Mouse (Mus musculus): ENCODE data around the gene Sp9. TPM values are rescaled to one million over a fixed set of nuclear protein-coding genes. Genes with fewer than 3 reads are reported as not detected.

The Sp9 gene
- not detected for total RNA-seq (2021)
- long read RNA-seq, experiment 1 = 0 reads
- long read RNA-seq, experiment 2 = 0 reads

GRCm38 (mm10) chr2:73271459-73272161, at the start of gene Sp9:
Sp9 (plus strand) TSS chr2:73271925.
- no peak for DNase-seq (ENCODE audit: low spot score in 2 of 2)

- DNase-seq (ENCODE audit: low spot score in 2 of 2) = no peak
Measured at GRCm38 (mm10) chr2:73231081-73231480, 40.6 kb upstream of the Sp9 start.

GRCm38 (mm10) chr2:73241299-73241698, 30.4 kb upstream of the Sp9 start:
- DNase-seq (ENCODE audit: low spot score in 2 of 2) = no peak

GRCm38 (mm10) chr2:73248701-73249100, 23.0 kb upstream of the Sp9 start:
- DNase-seq (ENCODE audit: low spot score in 2 of 2) = no peak

- no peak for DNase-seq (ENCODE audit: low spot score in 2 of 2)
Measured at GRCm38 (mm10) chr2:73263172-73263765, 8.5 kb upstream of the Sp9 start.

GRCm38 (mm10) chr2:73263794-73264610, 7.7 kb upstream of the Sp9 start:
- DNase-seq (ENCODE audit: low spot score in 2 of 2) = no peak

- no peak for DNase-seq (ENCODE audit: low spot score in 2 of 2)
Measured at GRCm38 (mm10) chr2:73264611-73265195, 7.0 kb upstream of the Sp9 start.

GRCm38 (mm10) chr2:73266011-73266410, 5.7 kb upstream of the Sp9 start:
- DNase-seq (ENCODE audit: low spot score in 2 of 2) = no peak

GRCm38 (mm10) chr2:73266623-73267022, 5.1 kb upstream of the Sp9 start:
- no peak for DNase-seq (ENCODE audit: low spot score in 2 of 2)

- no peak for DNase-seq (ENCODE audit: low spot score in 2 of 2)
Measured at GRCm38 (mm10) chr2:73267231-73267630, 4.5 kb upstream of the Sp9 start.

- no peak for DNase-seq (ENCODE audit: low spot score in 2 of 2)
Measured at GRCm38 (mm10) chr2:73267818-73268217, 3.9 kb upstream of the Sp9 start.

- no peak for DNase-seq (ENCODE audit: low spot score in 2 of 2)
Measured at GRCm38 (mm10) chr2:73268281-73268680, 3.4 kb upstream of the Sp9 start.

GRCm38 (mm10) chr2:73268836-73269395, 2.8 kb upstream of the Sp9 start:
- DNase-seq (ENCODE audit: low spot score in 2 of 2) = no peak

GRCm38 (mm10) chr2:73269666-73270065, 2.1 kb upstream of the Sp9 start:
- DNase-seq (ENCODE audit: low spot score in 2 of 2) = no peak

- no peak for DNase-seq (ENCODE audit: low spot score in 2 of 2)
Measured at GRCm38 (mm10) chr2:73270071-73270592, 1.6 kb upstream of the Sp9 start.

GRCm38 (mm10) chr2:73270593-73271458, 899 bp upstream of the Sp9 start:
- DNase-seq (ENCODE audit: low spot score in 2 of 2) = no peak

- no peak for DNase-seq (ENCODE audit: low spot score in 2 of 2)
Measured at GRCm38 (mm10) chr2:73272351-73273248, 875 bp downstream of the Sp9 start.

- no peak for DNase-seq (ENCODE audit: low spot score in 2 of 2)
Measured at GRCm38 (mm10) chr2:73273249-73274118, 1.8 kb downstream of the Sp9 start.
